Mouse (Mus musculus) right cerebral cortex, adult 2 months (tissue): ENCODE data around the gene G6pc2.

Experiments
- DNase-seq, 2 experiments: peaks; one replicate each; pipeline ENCODE4 v3.0.0; 2021 to 2022; ENCODE audit warnings: low spot score in 2 of 2

The G6pc2 gene

GRCm38 (mm10) chr2:69210773-69211172 is at the start of gene G6pc2:
Gene G6pc2, plus strand, starts transcription at chr2:69211073.
- DNase-seq = no peak

GRCm38 (mm10) chr2:69170395-69171077 is 40.3 kb upstream of the G6pc2 start:
- DNase-seq = peak in 1 of 2 experiments; percentile 9

GRCm38 (mm10) chr2:69175296-69175695 is 35.6 kb upstream of the G6pc2 start:
- DNase-seq = peak; percentile 32 to 42

GRCm38 (mm10) chr2:69179721-69180120 is 31.2 kb upstream of the G6pc2 start:
- no peak for DNase-seq

GRCm38 (mm10) chr2:69187990-69188389 is 22.9 kb upstream of the G6pc2 start:
- DNase-seq = no peak

- DNase-seq = peak; percentile 52 to 59
Measured at GRCm38 (mm10) chr2:69188732-69189131, 22.1 kb upstream of the G6pc2 start.

GRCm38 (mm10) chr2:69189222-69189621 is 21.7 kb upstream of the G6pc2 start:
- DNase-seq = no peak

- no peak for DNase-seq
Measured at GRCm38 (mm10) chr2:69191059-69191458, 19.8 kb upstream of the G6pc2 start.

- no peak for DNase-seq
Measured at GRCm38 (mm10) chr2:69193555-69193954, 17.3 kb upstream of the G6pc2 start.

GRCm38 (mm10) chr2:69205185-69205584 is 5.7 kb upstream of the G6pc2 start:
- DNase-seq = no peak

- peak; percentile 89 to 93 for DNase-seq
Measured at GRCm38 (mm10) chr2:69205791-69206351, 5.0 kb upstream of the G6pc2 start, which contains the start of gene Spc25. Gene Spc25, minus strand, starts transcription at chr2:69206194.

GRCm38 (mm10) chr2:69206523-69206922 is 4.3 kb upstream of the G6pc2 start:
- DNase-seq = no peak

- DNase-seq = no peak
Measured at GRCm38 (mm10) chr2:69209684-69210083, 1.2 kb upstream of the G6pc2 start.

- no peak for DNase-seq
Measured at GRCm38 (mm10) chr2:69212652-69213051, 1.8 kb downstream of the G6pc2 start.

GRCm38 (mm10) chr2:69215242-69215641 is 4.4 kb downstream of the G6pc2 start:
- DNase-seq = no peak

- no peak for DNase-seq
Measured at GRCm38 (mm10) chr2:69221868-69222416, 11.1 kb downstream of the G6pc2 start.

GRCm38 (mm10) chr2:69222815-69223214 is 11.9 kb downstream of the G6pc2 start:
- no peak for DNase-seq

- DNase-seq = no peak
Measured at GRCm38 (mm10) chr2:69224724-69225123, 13.9 kb downstream of the G6pc2 start.

GRCm38 (mm10) chr2:69226876-69227275 is 16.0 kb downstream of the G6pc2 start:
- DNase-seq = no peak

GRCm38 (mm10) chr2:69228635-69229034 is 17.8 kb downstream of the G6pc2 start:
- no peak for DNase-seq

GRCm38 (mm10) chr2:69230137-69230536 is 19.3 kb downstream of the G6pc2 start:
- no peak for DNase-seq

- no peak for DNase-seq
Measured at GRCm38 (mm10) chr2:69232101-69232500, 21.2 kb downstream of the G6pc2 start.

GRCm38 (mm10) chr2:69234976-69235678 is 24.3 kb downstream of the G6pc2 start:
- no peak for DNase-seq
